Mouse (Mus musculus) left cerebral cortex, postnatal 14 days (tissue): ENCODE data around the gene Slc2a1. TPM values are rescaled to one million over a fixed set of nuclear protein-coding genes. Genes with fewer than 3 reads are reported as not detected.

Source experiments
- DNase-seq, 2 experiments: peaks; one replicate each; pipeline ENCODE4 v3.0.0; 2021 to 2022; ENCODE audit warnings: low spot score in 2 of 2, mixed read lengths in 1 of 2
- intact Hi-C: fragments of 180-260 bp; cut with DNase I; formaldehyde crosslinking; loops from one replicate; pipeline ENCODE4 v1.15.1; 2025
- total RNA-seq, 2 experiments: library from RNA; stranded (reverse); gene quantifications; 2 replicates each; pipeline ENCODE4 v1.2.3; 2021

Slc2a1 gene
- total RNA-seq, 2 experiments from 2014 or later, result 72.3 to 110 TPM

GRCm38 (mm10) chr4:119124771-119125273 is 16.3 kb downstream of the Slc2a1 start:
- intact Hi-C loops, result no loop called here
- no peak for DNase-seq

- no peak for DNase-seq
- intact Hi-C loops, result no loop called here
Observed at GRCm38 (mm10) chr4:119125577-119126270, 17.2 kb downstream of the Slc2a1 start.

- intact Hi-C loops, result no loop called here
- no peak for DNase-seq
Observed at GRCm38 (mm10) chr4:119127229-119127628, 18.7 kb downstream of the Slc2a1 start.

GRCm38 (mm10) chr4:119128547-119128946 is 20.0 kb downstream of the Slc2a1 start:
- intact Hi-C loops, result no loop called here
- DNase-seq, result no peak

GRCm38 (mm10) chr4:119129096-119129495 is 20.6 kb downstream of the Slc2a1 start:
- intact Hi-C loops, result no loop called here
- DNase-seq, result no peak

- intact Hi-C loops, result no loop called here
- DNase-seq, result no peak
Observed at GRCm38 (mm10) chr4:119131189-119131910, 22.8 kb downstream of the Slc2a1 start.

- intact Hi-C loops, result no loop called here
- DNase-seq, result no peak
Observed at GRCm38 (mm10) chr4:119133306-119133705, 24.8 kb downstream of the Slc2a1 start.

- no peak for DNase-seq
- intact Hi-C loops, result no loop called here
Observed at GRCm38 (mm10) chr4:119133860-119134259, 25.3 kb downstream of the Slc2a1 start.

- intact Hi-C loops, result no loop called here
- no peak for DNase-seq
Observed at GRCm38 (mm10) chr4:119137313-119137712, 28.8 kb downstream of the Slc2a1 start.

- intact Hi-C loops, result no loop called here
Observed at GRCm38 (mm10) chr4:119138171-119138570, 29.7 kb downstream of the Slc2a1 start.

GRCm38 (mm10) chr4:119138776-119139175 is 30.3 kb downstream of the Slc2a1 start:
- no peak for DNase-seq
- intact Hi-C loops, result no loop called here

More at GRCm38 (mm10) chr4:119138171-119138570, 29.7 kb downstream of the Slc2a1 start:
- DNase-seq, result peak; percentile 63 to 71

- intact Hi-C loops, result no loop called here
- DNase-seq, result no peak
Observed at GRCm38 (mm10) chr4:119140126-119140525, 31.6 kb downstream of the Slc2a1 start.

GRCm38 (mm10) chr4:119141191-119141590 is 32.7 kb downstream of the Slc2a1 start:
- peak in 1 of 2 experiments; percentile 44 for DNase-seq

GRCm38 (mm10) chr4:119142230-119142871 is 33.8 kb downstream of the Slc2a1 start:
- intact Hi-C loops, result no loop called here
- DNase-seq, result peak; percentile 73 to 84

More at GRCm38 (mm10) chr4:119141191-119141590, 32.7 kb downstream of the Slc2a1 start:
- intact Hi-C loops, result no loop called here

GRCm38 (mm10) chr4:119146816-119147215 is 38.3 kb downstream of the Slc2a1 start:
- no peak for DNase-seq
- intact Hi-C loops, result no loop called here

GRCm38 (mm10) chr4:119147347-119147746 is 38.8 kb downstream of the Slc2a1 start:
- no peak for DNase-seq
- intact Hi-C loops, result no loop called here

- DNase-seq, result no peak
- intact Hi-C loops, result no loop called here
Observed at GRCm38 (mm10) chr4:119148741-119149140, 40.2 kb downstream of the Slc2a1 start.

- intact Hi-C loops, result no loop called here
- peak; percentile 45 to 70 for DNase-seq
Observed at GRCm38 (mm10) chr4:119157186-119157585, 48.7 kb downstream of the Slc2a1 start.

- intact Hi-C loops, result no loop called here
- DNase-seq, result no peak
Observed at GRCm38 (mm10) chr4:119157891-119158290, 49.4 kb downstream of the Slc2a1 start.

GRCm38 (mm10) chr4:119161358-119161757 is 52.8 kb downstream of the Slc2a1 start:
- intact Hi-C loops, result no loop called here
- DNase-seq, result no peak
